Mouse (Mus musculus) lung, postnatal 14 days (tissue): ENCODE results near the gene Plcb3.
A peak's percentile ranks its signal among the peaks of the same experiment; 100 is the strongest.
"Not testable (repeated sequence)": the region's sequence is repeated elsewhere in the genome, so short reads cannot be mapped to it uniquely, and the experiment has no call there.

Experiments used
- DNase-seq: peaks from one replicate; pipeline ENCODE4 v3.0.0; 2021

Gene Plcb3

GRCm38 (mm10) chr19:6975537-6976521, at the start of gene Plcb3:
Plcb3 (minus strand) TSS chr19:6976470.
- peak; percentile 66 for DNase-seq

GRCm38 (mm10) chr19:7020224-7020641, 44.0 kb upstream of the Plcb3 start:
- peak; percentile 70 for DNase-seq

GRCm38 (mm10) chr19:7019191-7019590, 42.9 kb upstream of the Plcb3 start, which contains the start of gene Fermt3:
Fermt3 (minus strand) TSS chr19:7019469.
- DNase-seq = peak; percentile 55

GRCm38 (mm10) chr19:7018546-7018945, 42.3 kb upstream of the Plcb3 start:
- DNase-seq = no peak

GRCm38 (mm10) chr19:7017541-7018457, 41.5 kb upstream of the Plcb3 start:
- DNase-seq = no peak

GRCm38 (mm10) chr19:7014481-7015135, 38.3 kb upstream of the Plcb3 start:
- DNase-seq = no peak

GRCm38 (mm10) chr19:7013984-7014383, 37.7 kb upstream of the Plcb3 start:
- DNase-seq = no peak

- DNase-seq = no peak
These were observed 36.2 kb upstream of the Plcb3 start for GRCm38 (mm10) chr19:7012426-7012825.

- DNase-seq = no peak
These were observed 30.8 kb upstream of the Plcb3 start for GRCm38 (mm10) chr19:7006892-7007593.

GRCm38 (mm10) chr19:6999360-7000063, 23.2 kb upstream of the Plcb3 start:
- no peak for DNase-seq

- DNase-seq = no peak
These were observed 21.5 kb upstream of the Plcb3 start for GRCm38 (mm10) chr19:6997721-6998290.

GRCm38 (mm10) chr19:6996006-6996405, 19.7 kb upstream of the Plcb3 start, which contains the start of the genes Nudt22 and Trpt1:
Nudt22 (minus strand) TSS chr19:6996117.
Trpt1 (plus strand) TSS chr19:6996131.
- DNase-seq = peak; percentile 88

- DNase-seq = no peak
These were observed 19.2 kb upstream of the Plcb3 start for GRCm38 (mm10) chr19:6995255-6995991.

GRCm38 (mm10) chr19:6994489-6994888, 18.2 kb upstream of the Plcb3 start:
- no peak for DNase-seq

- DNase-seq = no peak
These were observed 17.7 kb upstream of the Plcb3 start for GRCm38 (mm10) chr19:6994002-6994401.

- DNase-seq = no peak
These were observed 16.9 kb upstream of the Plcb3 start for GRCm38 (mm10) chr19:6993011-6993770.

- peak; percentile 96 for DNase-seq
These were observed 16.0 kb upstream of the Plcb3 start, which contains the start of gene Dnajc4 for GRCm38 (mm10) chr19:6992011-6992858. Dnajc4 (minus strand) TSS chr19:6992572.

GRCm38 (mm10) chr19:6991166-6991565, 14.9 kb upstream of the Plcb3 start:
- DNase-seq = not testable (repeated sequence)
